Mouse (Mus musculus) kidney, postnatal 14 days (tissue): ENCODE results near the gene Prph2.

Experiments
- DNase-seq: peaks from one replicate; pipeline ENCODE4 v3.0.0; 2022; ENCODE audit warnings: mixed read lengths

Gene Prph2

GRCm38 (mm10) chr17:46972603-46973002, 62.3 kb downstream of the Prph2 start:
- DNase-seq, result no peak
